Mouse (Mus musculus) kidney, embryonic 15.5 days (tissue): Measurements from ENCODE around the gene Ttyh3. TPM values are rescaled to one million over a fixed set of nuclear protein-coding genes. Genes with fewer than 3 reads are reported as not detected.
A peak's percentile ranks its signal among the peaks of the same experiment; 100 is the strongest.

Experiments
- ATAC-seq: fragments of 200-750 bp; cut with Nextera tagmentation; replicated peaks from 2 replicates; pipeline ENCODE4 v1.8.0; 2017; ENCODE audit warnings: moderate TSS enrichment; ENCODE audit not compliant: low FRiP score
- H3K27ac ChIP-seq: fragments of 300-500 bp; sonication (generic); 2 replicates; pipeline ENCODE4 v1.5.1; 2015; ENCODE audit warnings: mild to moderate bottlenecking, inconsistent platforms
- H3K27me3 ChIP-seq: fragments of 300-500 bp; sonication (generic); 2 replicates; pipeline ENCODE4 v1.6.1; 2015; ENCODE audit warnings: inconsistent platforms
- H3K36me3 ChIP-seq: fragments of 300-500 bp; sonication (generic); 2 replicates; pipeline ENCODE4 v1.6.1; 2015; ENCODE audit warnings: inconsistent platforms
- H3K4me1 ChIP-seq: fragments of 300-500 bp; sonication (generic); 2 replicates; pipeline ENCODE4 v1.6.1; 2015; ENCODE audit warnings: inconsistent platforms
- H3K4me2 ChIP-seq: fragments of 300-500 bp; sonication (generic); 2 replicates; pipeline ENCODE4 v1.6.1; 2015; ENCODE audit warnings: moderate library complexity, mild to moderate bottlenecking, inconsistent platforms
- H3K4me3 ChIP-seq: fragments of 300-500 bp; sonication (generic); replicated peaks from 2 replicates; pipeline ENCODE4 v1.5.1; 2015; ENCODE audit warnings: mild to moderate bottlenecking, inconsistent platforms
- H3K9ac ChIP-seq: fragments of 300-500 bp; sonication (generic); 2 replicates; pipeline ENCODE4 v1.6.1; 2015; ENCODE audit warnings: mild to moderate bottlenecking, inconsistent platforms
- H3K9me3 ChIP-seq: fragments of 300-500 bp; sonication (generic); replicated peaks from 2 replicates; pipeline ENCODE4 v1.6.1; 2016; ENCODE audit warnings: inconsistent platforms
- WGBS: fragments of 180-500 bp; shearing (Covaris S2); methylation state at CpG from one replicate; pipeline ENCODE4 v1.1.7; 2015; ENCODE audit warnings: mixed read lengths; 5-methylcytosine and 5-hydroxymethylcytosine counted together
- polyA plus RNA-seq: library from polyadenylated mRNA; unstranded; fragments of >200 nt; fragmentation: Nextera tagmentation; extraction: Ambion mirVana; gene quantifications from 2 replicates; pipeline ENCODE4 v1.2.1, GENCODE M21; 2015

Gene Ttyh3
- polyA plus RNA-seq, 1 experiment from 2014 or later, result 39.9 TPM

DNA sequence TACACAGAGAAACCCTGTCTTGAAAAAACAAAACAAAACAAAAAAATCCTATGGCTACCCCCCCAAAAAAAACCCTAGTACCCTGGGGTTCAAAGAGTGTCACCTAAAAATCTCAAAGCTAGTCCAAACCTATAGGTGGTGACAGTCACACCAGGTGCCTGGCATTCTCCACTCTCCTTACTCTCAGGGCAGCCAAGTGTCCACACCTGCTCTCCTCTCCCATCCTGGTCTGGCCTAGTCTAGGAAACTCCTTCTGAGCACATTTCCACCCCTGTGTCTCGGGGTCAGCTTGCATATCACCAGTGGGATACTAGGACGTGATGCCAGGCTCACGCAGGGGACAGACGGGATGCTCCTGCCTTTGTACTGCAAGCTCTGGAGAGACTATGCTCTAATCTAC lies 9.5 kb downstream of the Ttyh3 start:
- H3K36me3 ChIP-seq, result peaks cover 64% of the 10 kb centered on the region
- no peaks in the 10 kb centered on the region for H3K9me3 ChIP-seq
- peaks cover 49% of the 10 kb centered on the region for H3K4me1 ChIP-seq
- 84% methylated on average over 4 of the region's 4 CpGs for WGBS
- no peaks in the 10 kb centered on the region for H3K27me3 ChIP-seq
- no peak for ATAC-seq
- no peak overlapping the region for H3K4me2 ChIP-seq
- no peak overlapping the region for H3K4me3 ChIP-seq
- no peak overlapping the region for H3K9ac ChIP-seq
- no peak overlapping the region for H3K27ac ChIP-seq

DNA sequence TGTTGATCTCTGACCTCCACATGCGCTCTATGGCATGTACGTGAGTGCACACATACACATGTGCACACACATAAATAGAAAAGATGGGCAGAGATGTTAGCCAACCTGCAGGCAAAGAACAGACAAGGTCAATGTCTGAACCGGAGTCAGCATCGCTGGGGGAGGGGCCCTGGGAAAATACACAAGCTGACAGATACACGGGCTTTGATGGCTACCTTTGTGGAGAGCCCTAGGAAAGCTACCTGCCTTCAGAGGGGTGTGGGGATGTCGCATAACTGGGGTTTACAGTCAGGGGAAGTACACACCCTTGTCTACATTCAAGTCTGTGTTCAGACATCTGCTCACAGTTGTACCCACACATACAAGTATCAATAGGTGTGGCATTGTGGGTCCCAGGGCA lies 10.3 kb downstream of the Ttyh3 start:
- Histone ChIP-seq H3K27ac (no peak overlapping the region), H3K9ac (no peak overlapping the region), H3K4me1 (peaks cover 45% of the 10 kb centered on the region), H3K27me3 (no peaks in the 10 kb centered on the region), H3K9me3 (no peaks in the 10 kb centered on the region), H3K36me3 (peaks cover 64% of the 10 kb centered on the region), H3K4me3 (no peak overlapping the region), H3K4me2 (no peak overlapping the region)
- 94% methylated on average over 6 of the region's 6 CpGs for WGBS
- ATAC-seq, result no peak

DNA sequence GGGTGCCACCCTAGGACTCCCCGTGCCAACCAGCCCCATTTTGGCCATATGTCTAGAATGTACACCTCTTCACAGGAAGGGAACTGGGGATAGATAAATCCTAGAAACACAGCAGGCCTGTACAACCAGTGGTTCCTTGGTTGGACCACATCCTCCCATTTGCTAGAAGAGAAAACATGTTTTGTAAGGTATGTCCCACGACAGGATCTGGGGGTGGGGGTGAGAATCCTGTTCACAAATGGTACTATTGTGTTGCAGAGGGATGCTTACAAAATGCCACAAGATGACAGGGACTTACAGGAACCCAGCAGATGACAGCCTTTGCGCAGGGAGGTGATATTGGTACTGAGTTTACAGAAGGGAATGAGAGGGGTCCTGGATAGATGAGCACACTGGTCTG lies 10.8 kb downstream of the Ttyh3 start:
- H3K27me3 ChIP-seq, result no peaks in the 10 kb centered on the region
- H3K9ac ChIP-seq, result no peak overlapping the region
- H3K4me2 ChIP-seq, result no peak overlapping the region
- H3K27ac ChIP-seq, result no peak overlapping the region
- peaks cover 43% of the 10 kb centered on the region for H3K4me1 ChIP-seq
- 90% methylated on average over 3 of the region's 3 CpGs for WGBS
- H3K4me3 ChIP-seq, result no peak overlapping the region
- no peaks in the 10 kb centered on the region for H3K9me3 ChIP-seq
- peaks cover 68% of the 10 kb centered on the region for H3K36me3 ChIP-seq
- no peak for ATAC-seq

DNA sequence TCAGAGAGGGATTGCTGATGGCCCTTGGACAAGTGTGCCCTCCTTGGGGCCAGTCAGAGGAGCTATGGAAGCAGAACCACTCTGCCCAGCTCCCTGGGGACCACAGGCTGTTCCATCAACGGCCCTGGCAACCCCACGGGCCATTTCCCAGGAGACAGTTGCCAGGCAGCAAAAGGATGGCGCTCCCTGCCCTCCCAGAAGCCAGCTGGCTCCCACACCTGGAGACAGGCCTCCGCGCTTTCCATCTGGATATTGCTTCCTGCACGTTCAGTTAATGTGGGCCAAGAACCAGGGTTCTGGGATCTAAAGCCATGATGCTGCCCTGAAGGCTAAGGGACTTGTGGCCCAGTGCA lies 11.8 kb downstream of the Ttyh3 start:
- H3K4me3 ChIP-seq, result no peak overlapping the region
- H3K36me3 ChIP-seq, result peaks cover 78% of the 10 kb centered on the region
- no peak for ATAC-seq
- no peaks in the 10 kb centered on the region for H3K27me3 ChIP-seq
- H3K9me3 ChIP-seq, result no peaks in the 10 kb centered on the region
- H3K9ac ChIP-seq, result no peak overlapping the region
- H3K27ac ChIP-seq, result 0 out of 2 replicates have a peak overlapping the region, but pooled peaks have one; percentile 33
- H3K4me2 ChIP-seq, result no peak overlapping the region
- H3K4me1 ChIP-seq, result peaks cover 34% of the 10 kb centered on the region
- WGBS, result 88% methylated on average over 6 of the region's 6 CpGs

DNA sequence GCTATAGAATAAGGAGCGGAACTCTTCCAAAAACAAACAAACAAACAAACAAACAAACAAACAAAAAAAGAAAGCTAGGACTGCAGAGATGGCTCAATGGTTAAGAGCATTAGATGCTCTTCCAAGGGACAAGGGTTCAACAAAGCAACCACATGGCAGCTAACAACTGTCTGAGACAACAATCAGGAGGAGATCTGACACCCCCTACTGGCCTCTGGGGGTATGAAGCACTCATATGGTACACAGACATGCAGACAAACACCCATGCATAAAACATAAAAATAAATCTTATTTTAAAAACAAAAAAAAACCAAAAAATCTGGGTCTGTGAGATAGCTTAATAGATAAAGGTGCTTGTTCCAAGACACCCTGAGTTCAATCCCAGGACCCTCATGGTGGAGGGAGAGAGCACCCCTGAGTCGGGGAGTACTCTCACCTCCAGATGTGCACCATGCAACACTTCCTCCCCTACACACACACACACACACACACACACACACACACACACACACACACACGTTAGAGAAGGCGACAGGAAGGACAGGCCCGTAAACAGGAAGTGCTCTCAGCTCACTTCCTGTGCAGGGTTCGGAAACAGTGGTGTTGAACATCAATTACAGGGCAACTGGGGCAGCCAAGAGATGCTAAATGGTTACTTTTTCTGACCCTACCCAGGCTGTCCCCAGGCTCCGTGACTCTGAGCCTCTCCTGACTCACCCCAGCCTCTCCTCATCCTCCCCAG lies 12.3 kb downstream of the Ttyh3 start:
- Histone ChIP-seq H3K36me3 (peaks cover 83% of the 10 kb centered on the region), H3K9ac (no peak overlapping the region), H3K4me1 (peaks cover 28% of the 10 kb centered on the region), H3K9me3 (no peaks in the 10 kb centered on the region), H3K4me3 (no peak overlapping the region), H3K27me3 (no peaks in the 10 kb centered on the region), H3K4me2 (no peak overlapping the region), H3K27ac (0 out of 2 replicates have a peak overlapping the region, but pooled peaks have one; percentile 33)
- WGBS, result 94% methylated on average over 7 of the region's 7 CpGs
- ATAC-seq, result no peak

DNA sequence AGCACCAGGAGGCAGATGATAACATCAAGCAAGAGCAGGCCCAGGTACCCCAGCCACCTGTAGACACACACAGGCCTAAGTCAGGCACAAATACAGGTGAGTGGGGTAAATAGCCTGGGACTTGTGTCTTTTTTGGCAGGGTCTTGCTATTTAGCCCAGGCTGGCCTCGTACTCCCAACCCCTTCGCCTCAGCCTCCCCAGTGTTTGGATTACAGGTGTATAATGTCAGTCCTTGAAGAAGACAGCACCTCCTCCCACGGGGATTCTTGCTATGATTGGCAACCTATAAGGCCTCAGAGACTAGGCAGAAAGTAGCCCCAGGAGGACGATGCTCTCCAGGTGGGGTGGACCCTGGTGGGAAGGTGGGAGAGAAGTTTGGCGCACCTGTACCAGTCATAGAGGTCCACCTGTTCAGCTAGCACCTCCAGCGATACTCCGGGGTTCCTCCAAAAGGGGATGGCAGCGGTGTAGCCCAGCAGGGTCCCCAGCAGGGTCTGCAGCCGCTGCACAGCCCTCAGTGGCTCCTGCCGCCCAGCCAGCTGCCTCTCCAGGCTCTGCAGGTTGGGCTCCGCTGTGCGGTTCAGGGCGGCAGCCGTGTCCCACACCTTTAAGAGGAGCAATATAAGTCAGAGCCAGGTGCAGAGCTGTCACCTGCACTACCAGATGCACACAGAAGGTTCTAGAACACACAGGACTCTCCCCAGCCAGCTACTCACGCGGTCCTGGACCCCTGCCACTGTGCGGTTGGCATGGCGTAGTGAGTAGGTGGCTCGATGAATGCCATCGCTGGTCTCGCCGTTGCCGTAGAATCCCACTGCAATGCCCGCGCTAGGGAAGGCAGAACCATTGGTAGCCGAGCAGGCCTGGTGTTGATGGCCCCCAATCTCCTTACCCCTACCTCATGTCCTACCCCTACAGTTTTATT lies 13.8 kb downstream of the Ttyh3 start:
- no peak overlapping the region for H3K9ac ChIP-seq
- H3K4me2 ChIP-seq, result no peak overlapping the region
- no peak for ATAC-seq
- H3K9me3 ChIP-seq, result no peaks in the 10 kb centered on the region
- H3K4me1 ChIP-seq, result peaks cover 18% of the 10 kb centered on the region; the same call in 1 of the 2 replicates
- peaks cover 95% of the 10 kb centered on the region for H3K36me3 ChIP-seq
- H3K27me3 ChIP-seq, result no peaks in the 10 kb centered on the region
- WGBS, result 92% methylated on average over 26 of the region's 26 CpGs
- H3K4me3 ChIP-seq, result no peak overlapping the region
- H3K27ac ChIP-seq, result no peak overlapping the region

DNA sequence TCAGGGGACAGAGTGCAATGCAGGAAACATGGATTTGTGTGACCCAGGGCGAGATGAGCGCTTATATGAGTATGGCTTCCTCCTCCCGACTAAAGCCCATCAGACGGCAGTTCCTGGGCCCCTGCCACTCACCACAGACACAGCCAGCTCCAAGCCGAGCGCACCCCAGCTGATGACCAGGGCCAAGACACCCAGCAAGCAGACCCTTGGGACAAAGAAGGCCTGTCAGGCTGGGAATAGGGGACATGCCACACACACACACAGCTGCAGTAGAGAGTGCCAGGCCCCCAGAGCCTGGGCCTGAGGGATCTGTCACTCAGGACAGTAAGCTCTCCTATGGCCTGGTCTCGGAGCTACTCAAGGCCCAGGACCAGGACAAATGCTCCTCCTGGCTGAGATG lies 15.4 kb downstream of the Ttyh3 start:
- no peak overlapping the region for H3K27ac ChIP-seq
- WGBS, result 88% methylated on average over 7 of the region's 7 CpGs
- H3K4me1 ChIP-seq, result peaks cover 13% of the 10 kb centered on the region; the same call in 1 of the 2 replicates
- H3K4me3 ChIP-seq, result no peak overlapping the region
- peaks cover 98% of the 10 kb centered on the region for H3K36me3 ChIP-seq
- H3K27me3 ChIP-seq, result no peaks in the 10 kb centered on the region
- ATAC-seq, result no peak
- no peak overlapping the region for H3K9ac ChIP-seq
- H3K4me2 ChIP-seq, result no peak overlapping the region
- H3K9me3 ChIP-seq, result no peaks in the 10 kb centered on the region

DNA sequence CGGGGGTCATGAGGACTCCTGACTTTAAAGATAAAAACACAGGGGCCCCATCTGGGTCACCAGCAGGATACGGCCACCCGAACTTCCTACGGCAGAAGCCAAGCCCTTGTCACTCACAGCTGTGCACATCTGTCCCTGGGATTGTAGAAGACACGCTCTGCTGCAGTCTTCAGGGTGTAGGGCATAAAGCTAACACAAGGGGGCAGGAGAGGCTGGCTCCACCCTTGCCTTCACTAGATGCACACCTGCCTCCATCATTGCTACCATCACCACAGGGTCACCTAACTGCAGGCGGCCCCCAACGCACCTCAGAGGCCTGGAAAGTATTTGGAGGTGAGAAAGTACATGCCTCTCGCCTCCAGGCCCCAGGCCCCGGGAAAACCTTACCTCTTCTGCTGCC lies 19.8 kb downstream of the Ttyh3 start:
- Histone ChIP-seq H3K27ac (no peak overlapping the region), H3K4me1 (peaks cover 3% of the 10 kb centered on the region; the same call in 1 of the 2 replicates), H3K4me2 (no peak overlapping the region), H3K9ac (no peak overlapping the region), H3K9me3 (no peaks in the 10 kb centered on the region), H3K36me3 (peaks cover 96% of the 10 kb centered on the region), H3K27me3 (no peaks in the 10 kb centered on the region), H3K4me3 (no peak overlapping the region)
- no peak for ATAC-seq
- 93% methylated on average over 9 of the region's 9 CpGs for WGBS

DNA sequence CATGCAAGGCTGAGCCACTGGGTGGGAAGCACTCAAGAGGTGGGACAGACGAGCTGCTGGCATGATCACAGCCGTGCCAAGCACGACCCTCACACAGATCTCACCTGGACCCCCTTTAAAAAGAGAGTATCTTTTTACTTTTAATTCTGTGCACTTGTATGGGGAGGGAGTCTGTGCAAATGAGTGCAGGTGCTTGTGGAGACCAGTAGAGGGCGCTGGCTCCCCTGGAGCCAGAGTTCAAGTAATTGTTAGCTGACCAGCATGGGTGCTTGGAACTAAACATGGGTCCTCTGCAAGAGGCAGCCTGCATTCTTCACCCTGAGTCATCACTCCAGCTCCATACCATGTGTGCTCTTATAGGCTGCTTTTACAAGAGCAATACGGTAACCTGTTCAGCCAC lies 21.3 kb downstream of the Ttyh3 start:
- ATAC-seq, result no peak
- Histone ChIP-seq H3K27me3 (no peaks in the 10 kb centered on the region), H3K9me3 (no peaks in the 10 kb centered on the region), H3K4me1 (peaks cover 3% of the 10 kb centered on the region; the same call in 1 of the 2 replicates), H3K4me2 (no peak overlapping the region), H3K27ac (no peak overlapping the region), H3K9ac (no peak overlapping the region), H3K36me3 (peaks cover 96% of the 10 kb centered on the region), H3K4me3 (no peak overlapping the region)
- WGBS, result 92% methylated on average over 5 of the region's 5 CpGs

DNA sequence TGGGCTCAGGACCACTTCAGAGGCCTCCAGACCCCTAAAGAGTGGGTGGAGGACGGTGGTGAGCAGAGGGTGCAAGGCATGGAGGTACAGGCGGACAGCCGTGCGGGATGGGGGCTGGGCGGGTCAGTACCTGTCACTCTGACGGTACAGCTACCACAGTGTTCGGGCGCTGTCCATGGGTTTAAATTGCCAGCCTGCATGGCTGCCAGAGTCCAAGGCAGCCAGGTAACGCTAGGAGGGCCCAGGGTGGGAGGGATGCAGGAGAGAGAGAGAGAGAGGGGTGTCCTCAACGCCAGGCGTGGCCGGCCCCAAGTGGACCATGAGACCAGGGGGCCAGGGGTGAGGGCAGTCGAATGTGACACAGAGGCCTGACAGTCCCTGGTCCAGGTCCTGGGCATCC lies 23.9 kb downstream of the Ttyh3 start:
- 93% methylated on average over 13 of the region's 13 CpGs for WGBS
- ATAC-seq, result no peak

DNA sequence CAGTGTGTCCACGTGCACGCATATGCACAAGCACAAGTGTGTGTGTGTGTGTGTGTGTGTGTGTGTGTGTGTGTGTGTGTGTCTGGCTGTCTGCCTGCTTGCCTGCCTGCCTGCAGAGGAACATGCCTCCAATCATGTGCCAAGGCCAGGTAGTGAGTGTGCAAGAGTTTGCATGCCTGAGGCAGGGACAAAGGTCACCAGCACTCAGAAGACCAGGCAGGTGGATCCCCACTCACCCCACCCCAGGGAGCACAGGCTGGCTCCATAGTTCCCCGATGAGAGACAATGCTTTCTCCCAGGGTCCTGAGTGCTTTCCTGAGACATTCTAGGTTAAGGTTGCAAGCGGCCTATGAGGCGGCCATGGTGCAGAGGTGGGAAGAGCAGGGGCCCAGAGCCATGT lies 24.6 kb downstream of the Ttyh3 start:
- 92% methylated on average over 5 of the region's 5 CpGs for WGBS
- H3K36me3 ChIP-seq, result peaks cover 71% of the 10 kb centered on the region
- H3K4me2 ChIP-seq, result no peak overlapping the region
- no peak overlapping the region for H3K4me3 ChIP-seq
- no peak overlapping the region for H3K9ac ChIP-seq
- H3K27me3 ChIP-seq, result no peaks in the 10 kb centered on the region
- no peaks in the 10 kb centered on the region for H3K9me3 ChIP-seq
- no peak overlapping the region for H3K27ac ChIP-seq
- ATAC-seq, result no peak
- peaks cover 27% of the 10 kb centered on the region for H3K4me1 ChIP-seq

More for the DNA sequence above, 23.9 kb downstream of the Ttyh3 start:
- Histone ChIP-seq H3K27me3 (no peaks in the 10 kb centered on the region), H3K36me3 (peaks cover 79% of the 10 kb centered on the region), H3K9me3 (no peaks in the 10 kb centered on the region), H3K4me1 (peaks cover 20% of the 10 kb centered on the region), H3K4me2 (no peak overlapping the region), H3K27ac (no peak overlapping the region), H3K4me3 (no peak overlapping the region), H3K9ac (no peak overlapping the region)

DNA sequence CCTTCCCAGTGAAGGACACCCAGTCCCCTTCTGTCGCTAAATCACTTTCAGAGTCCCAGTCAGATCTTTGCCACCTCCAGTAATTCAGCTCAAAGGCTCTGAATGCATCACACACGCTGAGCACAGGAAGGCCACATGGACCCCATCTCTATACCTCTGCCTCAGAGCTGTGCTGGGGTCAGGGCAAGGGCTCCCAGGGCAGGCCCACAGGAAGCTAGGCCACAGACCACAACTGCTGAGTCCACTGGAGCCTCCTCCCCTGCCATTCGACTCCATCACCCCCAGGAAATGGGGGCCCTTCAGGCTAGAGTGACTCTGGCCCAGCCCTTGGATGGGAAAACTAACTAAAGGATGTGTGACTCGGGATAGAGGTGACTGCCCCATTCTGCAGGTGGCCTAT lies 25.0 kb downstream of the Ttyh3 start:
- H3K27ac ChIP-seq, result no peak overlapping the region
- WGBS, result 69% methylated on average over 4 of the region's 4 CpGs
- H3K9me3 ChIP-seq, result no peaks in the 10 kb centered on the region
- no peak for ATAC-seq
- peaks cover 27% of the 10 kb centered on the region for H3K4me1 ChIP-seq
- no peak overlapping the region for H3K4me3 ChIP-seq
- H3K4me2 ChIP-seq, result no peak overlapping the region
- H3K27me3 ChIP-seq, result no peaks in the 10 kb centered on the region
- H3K9ac ChIP-seq, result no peak overlapping the region
- peaks cover 67% of the 10 kb centered on the region for H3K36me3 ChIP-seq
